Mouse (Mus musculus): ENCODE data around the gene A930018P22Rik. TPM values are rescaled to one million over a fixed set of nuclear protein-coding genes. Genes with fewer than 3 reads are reported as not detected.

Gene A930018P22Rik
- total RNA-seq, 2 experiments from 2014 or later, result 0.44 to 0.47 TPM

GRCm38 (mm10) chr2:104153345-104153744 lies 30.8 kb downstream of the A930018P22Rik start:
- no peak for DNase-seq (ENCODE audit: extremely low spot score in 1 of 2, low spot score in 1 of 2)

- DNase-seq (ENCODE audit: extremely low spot score in 1 of 2, low spot score in 1 of 2), result no peak
Observed at GRCm38 (mm10) chr2:104153876-104154275, 31.3 kb downstream of the A930018P22Rik start.

GRCm38 (mm10) chr2:104157831-104158230 lies 35.3 kb downstream of the A930018P22Rik start:
- no peak for DNase-seq (ENCODE audit: extremely low spot score in 1 of 2, low spot score in 1 of 2)

- no peak for DNase-seq (ENCODE audit: extremely low spot score in 1 of 2, low spot score in 1 of 2)
Observed at GRCm38 (mm10) chr2:104163418-104163817, 40.8 kb downstream of the A930018P22Rik start.

- DNase-seq (ENCODE audit: extremely low spot score in 1 of 2, low spot score in 1 of 2), result no peak
Observed at GRCm38 (mm10) chr2:104163978-104164487, 41.5 kb downstream of the A930018P22Rik start.

GRCm38 (mm10) chr2:104165631-104166030 lies 43.1 kb downstream of the A930018P22Rik start:
- DNase-seq (ENCODE audit: extremely low spot score in 1 of 2, low spot score in 1 of 2), result no peak

GRCm38 (mm10) chr2:104167765-104168164 lies 45.2 kb downstream of the A930018P22Rik start:
- no peak for DNase-seq (ENCODE audit: extremely low spot score in 1 of 2, low spot score in 1 of 2)

GRCm38 (mm10) chr2:104168186-104168896 lies 45.8 kb downstream of the A930018P22Rik start:
- no peak for DNase-seq (ENCODE audit: extremely low spot score in 1 of 2, low spot score in 1 of 2)

- DNase-seq (ENCODE audit: extremely low spot score in 1 of 2, low spot score in 1 of 2), result no peak
Observed at GRCm38 (mm10) chr2:104172695-104173348, 50.3 kb downstream of the A930018P22Rik start.

GRCm38 (mm10) chr2:104173431-104173830 lies 50.9 kb downstream of the A930018P22Rik start:
- no peak for DNase-seq (ENCODE audit: extremely low spot score in 1 of 2, low spot score in 1 of 2)

Other genes with a start within 250 kb of the A930018P22Rik start
- 10 to 100 TPM; 19.2 to 21.5 TPM for gene Lmo2, start 164.8 kb upstream of the A930018P22Rik start, total RNA-seq (2021)
- 10 to 100 TPM; 45.9 to 47.4 TPM for gene Fbxo3, start 95.0 kb upstream of the A930018P22Rik start, total RNA-seq (2021)
- not detected for gene 4931422A03Rik, start 94.4 kb upstream of the A930018P22Rik start, total RNA-seq (2021)
- gene Gm10912, start 56.9 kb upstream of the A930018P22Rik start, total RNA-seq (2021), result under 1 TPM; 0.37 to 0.59 TPM
- gene Gm10799, start 54.2 kb upstream of the A930018P22Rik start, total RNA-seq (2021), result not detected
- gene Cd59b, start 52.9 kb upstream of the A930018P22Rik start, total RNA-seq (2021), result under 1 TPM; 0.75 to 0.98 TPM
- gene Cd59a, start 27.0 kb upstream of the A930018P22Rik start, total RNA-seq (2021), result 1 to 10 TPM; 3.8 TPM

All from layer of hippocampus, postnatal 25 days (tissue).